Mouse (Mus musculus): ENCODE measurements around the gene Gpr62.
A peak's percentile ranks its signal among the peaks of the same experiment; 100 is the strongest.
"Not testable (repeated sequence)": the region's sequence is repeated elsewhere in the genome, so short reads cannot be mapped to it uniquely, and the experiment has no call there.

Gene Gpr62

DNA sequence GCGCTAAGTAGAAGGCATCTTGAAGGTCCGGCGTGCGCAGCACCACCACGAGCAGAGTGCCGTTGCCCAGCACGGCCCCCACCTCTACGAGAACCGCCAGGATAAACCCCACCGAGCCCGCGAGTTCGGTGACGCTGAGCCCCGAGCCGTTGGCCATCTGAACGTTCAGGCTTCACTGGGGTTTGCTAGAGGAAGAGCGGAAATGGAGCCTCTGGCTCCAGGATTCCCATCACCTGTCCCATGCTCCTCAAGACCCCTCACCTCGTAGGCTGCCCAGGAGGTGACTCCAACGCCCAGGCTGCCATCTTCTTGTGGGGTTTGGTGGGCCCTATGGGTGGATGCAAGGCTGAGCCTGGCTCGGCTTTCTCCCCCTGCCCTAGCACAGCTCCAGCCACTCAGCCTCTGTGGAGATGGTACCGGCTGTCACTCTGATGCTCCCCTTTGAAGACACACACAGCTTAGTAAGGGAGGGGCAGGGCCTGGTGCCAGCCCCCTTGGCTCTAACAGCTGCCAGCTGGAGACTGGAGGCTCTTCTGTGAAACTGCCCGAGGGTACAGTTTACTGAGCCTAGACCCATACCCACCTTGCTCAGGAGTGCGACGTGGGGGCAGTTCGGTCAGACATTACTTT, at the start of gene Gpr62:
Gene Gpr62, minus strand, starts transcription at position 368 of the 630 bp plus-strand sequence.
- peak; percentile 81 for DNase-seq

DNA sequence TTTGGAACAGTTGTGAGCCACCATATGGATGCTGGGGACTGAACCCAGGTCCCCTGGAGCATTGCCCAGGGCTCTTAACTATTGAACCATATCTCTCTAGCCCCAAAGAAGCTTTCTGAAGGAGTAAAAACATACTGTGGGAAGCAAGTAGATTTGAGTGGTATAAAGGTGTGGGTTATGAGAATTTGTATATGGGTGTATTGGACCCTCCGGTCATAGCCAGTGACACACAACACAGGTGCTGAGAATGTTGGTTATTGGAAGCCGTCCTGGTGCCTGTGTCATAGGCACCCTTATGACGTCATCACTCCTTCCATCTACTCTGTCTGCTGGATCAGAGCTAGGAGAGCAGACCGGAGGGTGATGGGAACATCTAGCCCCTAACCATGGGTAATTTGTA, 48.5 kb upstream of the Gpr62 start, which contains the start of gene Iqcf5:
Gene Iqcf5, plus strand, starts transcription at position 301 of the 400 bp plus-strand sequence.
- DNase-seq, result no peak

DNA sequence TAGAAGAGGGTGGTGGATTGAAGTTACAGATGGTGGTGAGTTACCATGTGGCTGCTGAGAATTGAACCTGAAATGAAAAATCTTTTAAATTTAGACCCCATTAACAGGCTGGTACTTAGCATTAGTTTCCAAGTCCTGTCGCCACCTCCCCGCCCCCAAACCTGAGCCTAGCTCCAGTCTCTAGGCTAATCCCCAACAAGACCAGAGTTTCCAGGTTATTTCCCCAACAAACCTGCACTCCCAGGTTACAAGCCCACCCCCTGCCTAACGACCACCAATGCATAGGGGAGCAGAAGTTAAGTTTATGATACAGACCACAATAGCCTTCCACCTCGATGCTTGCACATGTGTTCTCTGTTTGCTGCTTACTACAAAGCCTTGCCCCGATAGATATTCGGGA, 47.8 kb upstream of the Gpr62 start:
- DNase-seq, result no peak

DNA sequence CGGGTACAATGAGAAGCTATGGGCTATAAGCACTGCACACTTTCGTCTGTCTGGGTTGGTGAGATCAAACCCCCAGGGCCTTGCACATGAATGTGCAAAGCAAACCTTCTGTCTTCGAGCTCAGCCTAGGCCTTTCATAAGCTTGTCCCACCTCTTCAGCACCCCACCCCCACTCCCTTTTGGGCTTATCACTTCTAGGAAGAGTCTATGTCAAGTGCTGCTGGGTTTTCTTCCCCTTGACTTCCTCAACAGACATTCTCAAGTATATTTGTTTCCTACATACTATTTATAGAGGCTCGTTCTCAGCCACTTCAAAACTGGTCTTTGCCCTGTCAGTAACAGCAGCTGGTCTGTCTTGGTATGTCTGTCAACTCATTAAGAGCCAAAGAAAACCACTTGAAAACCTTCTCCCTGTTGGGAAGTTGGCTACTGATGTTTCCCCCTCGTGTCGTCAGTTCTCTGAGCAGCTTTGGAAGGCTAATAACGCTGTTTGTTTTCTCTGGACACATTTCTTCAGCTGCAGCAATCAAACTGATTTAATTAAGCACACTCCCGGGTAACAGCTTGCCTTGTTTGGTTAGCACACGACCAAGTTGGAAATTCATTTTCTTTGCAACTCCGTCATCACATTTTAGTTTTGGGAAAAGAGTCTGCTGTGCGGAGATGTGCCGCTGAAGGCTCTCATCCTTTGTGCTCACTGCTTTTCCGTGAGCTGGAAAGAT, 47.2 kb upstream of the Gpr62 start:
- DNase-seq, result no peak

DNA sequence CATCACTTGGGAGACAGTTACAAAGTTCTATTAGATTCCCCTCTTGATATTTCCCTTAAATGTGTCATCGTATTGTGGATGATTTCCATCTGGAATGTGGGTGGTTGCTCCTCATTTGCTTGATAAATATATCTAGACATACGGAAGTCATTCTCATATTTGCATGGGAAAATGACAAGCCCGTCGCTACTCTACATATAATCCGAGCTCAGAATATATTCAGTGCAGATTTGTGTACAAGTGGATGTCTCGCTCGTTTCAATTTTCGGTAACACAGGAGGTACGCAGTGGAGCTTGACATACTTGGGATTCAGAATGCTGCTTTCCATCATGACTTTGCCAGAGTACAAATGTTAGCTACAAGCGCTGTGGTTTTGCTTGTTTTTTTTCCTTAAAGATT, 43.6 kb upstream of the Gpr62 start:
- no peak for DNase-seq

DNA sequence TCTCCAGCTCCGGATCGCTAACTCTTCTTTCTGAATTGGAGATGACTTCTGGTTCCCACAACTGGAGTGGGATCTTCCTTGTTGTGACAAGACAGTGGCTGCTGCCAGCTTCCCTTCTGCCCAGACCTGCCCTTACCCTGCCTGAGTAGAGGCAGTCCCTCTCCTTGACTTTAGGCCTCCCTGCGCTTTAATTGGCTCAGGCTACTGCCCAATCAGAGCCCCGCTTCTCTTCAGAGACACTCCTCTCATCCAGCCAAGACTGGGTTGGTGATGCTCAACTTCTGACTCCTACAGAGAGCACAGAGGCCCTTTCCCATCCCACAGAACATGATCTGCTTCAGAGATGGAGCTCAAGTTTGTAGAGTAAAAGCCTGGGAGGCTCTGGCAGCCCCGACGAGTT, 38.5 kb upstream of the Gpr62 start:
- no peak for DNase-seq

DNA sequence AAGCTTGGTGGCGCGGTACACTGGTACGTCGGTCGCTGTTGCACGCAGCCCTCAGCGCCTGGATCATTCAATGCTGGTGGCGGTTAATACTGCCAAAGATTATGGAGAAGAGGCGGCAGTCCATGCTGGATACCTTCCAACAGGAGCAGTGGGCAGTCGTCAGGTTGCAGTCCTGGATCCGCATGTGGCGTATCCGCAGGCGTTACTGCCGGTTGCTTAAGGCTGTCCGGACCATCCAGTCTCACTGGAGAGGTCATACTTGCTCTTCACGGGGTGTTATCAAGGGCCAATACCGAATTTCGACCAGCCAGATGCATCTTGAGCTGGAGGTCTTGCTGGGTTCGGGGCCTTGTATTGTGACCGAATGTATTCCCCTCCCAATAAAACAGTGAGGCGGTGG, 36.1 kb upstream of the Gpr62 start:
- DNase-seq, result no peak

DNA sequence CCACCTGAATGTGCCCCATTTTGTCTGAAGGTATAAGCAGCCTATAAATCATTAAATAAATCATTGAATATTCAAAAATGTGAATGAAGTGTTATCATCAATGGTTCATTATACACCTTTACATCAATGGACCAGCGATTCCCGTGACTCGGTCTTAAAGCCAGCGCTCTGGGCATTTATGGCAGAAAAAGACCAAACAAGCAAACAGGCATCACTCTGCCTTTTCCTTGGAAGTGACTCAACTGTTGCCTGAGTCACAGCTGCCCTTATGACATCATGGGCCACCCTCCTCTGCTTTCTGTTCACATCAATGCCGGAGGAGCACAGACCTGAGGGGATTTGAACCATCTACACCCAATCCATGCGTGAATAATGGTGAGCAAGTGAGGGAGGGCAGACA, 33.9 kb upstream of the Gpr62 start, which contains the start of gene Iqcf1:
Gene Iqcf1, plus strand, starts transcription at position 301 of the 400 bp plus-strand sequence.
- no peak for DNase-seq

DNA sequence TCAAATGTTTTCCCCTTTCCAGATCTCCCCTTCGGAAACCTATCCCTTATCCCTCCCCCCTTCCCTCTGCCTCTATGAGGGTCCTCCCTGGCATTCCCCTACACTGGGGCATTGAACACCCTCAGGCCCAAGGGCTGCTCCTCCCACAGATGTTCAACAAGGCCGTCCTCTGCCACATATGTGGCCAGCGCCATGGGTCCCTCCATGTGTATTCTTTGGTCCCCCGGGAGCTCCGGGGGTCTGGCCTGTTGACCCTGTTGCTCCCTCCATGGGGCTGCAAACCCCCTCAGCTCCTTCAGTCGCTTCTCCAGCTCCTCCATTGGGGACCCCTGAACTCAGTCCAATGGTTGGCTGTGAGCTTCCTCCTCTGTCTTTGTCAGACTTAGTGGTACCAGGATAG, 21.9 kb upstream of the Gpr62 start:
- DNase-seq, result not testable (repeated sequence)

DNA sequence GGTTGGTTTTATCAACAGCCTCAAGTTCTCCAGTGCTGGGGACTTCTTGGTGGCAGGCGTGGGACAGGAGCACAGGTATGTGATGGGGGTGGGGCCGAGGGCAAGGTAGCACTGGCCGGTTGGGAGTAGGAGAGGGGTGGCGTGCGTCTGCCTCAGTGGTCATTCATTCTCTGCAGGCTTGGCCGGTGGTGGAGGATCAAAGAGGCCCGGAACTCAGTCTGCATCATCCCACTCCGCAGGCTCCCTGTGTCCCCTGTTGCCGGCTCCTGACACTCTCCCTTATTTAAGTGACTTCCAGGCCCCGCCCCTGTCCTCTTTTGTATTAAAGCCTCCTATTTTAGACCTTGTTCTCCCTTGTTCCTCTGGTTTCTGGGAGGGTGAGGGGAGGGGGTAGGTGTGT, 19.3 kb upstream of the Gpr62 start:
- DNase-seq, result no peak

DNA sequence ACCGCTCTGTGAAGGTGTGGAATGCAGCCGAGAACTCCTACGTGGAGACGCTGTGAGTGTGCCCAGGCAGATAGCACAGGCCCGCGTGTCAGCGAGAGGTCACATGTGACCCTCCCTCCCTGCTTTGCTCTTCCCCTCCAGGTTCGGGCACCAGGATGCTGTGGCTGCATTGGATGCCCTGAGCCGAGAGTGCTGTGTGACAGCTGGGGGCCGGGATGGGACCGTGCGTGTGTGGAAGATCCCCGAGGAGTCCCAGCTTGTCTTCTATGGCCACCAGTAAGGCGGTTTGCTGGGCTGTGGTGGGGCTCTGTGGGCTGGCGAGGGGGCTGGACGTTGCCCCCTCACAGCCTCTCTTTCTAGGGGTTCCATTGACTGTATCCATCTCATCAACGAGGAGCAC, 17.9 kb upstream of the Gpr62 start:
- DNase-seq, result no peak

DNA sequence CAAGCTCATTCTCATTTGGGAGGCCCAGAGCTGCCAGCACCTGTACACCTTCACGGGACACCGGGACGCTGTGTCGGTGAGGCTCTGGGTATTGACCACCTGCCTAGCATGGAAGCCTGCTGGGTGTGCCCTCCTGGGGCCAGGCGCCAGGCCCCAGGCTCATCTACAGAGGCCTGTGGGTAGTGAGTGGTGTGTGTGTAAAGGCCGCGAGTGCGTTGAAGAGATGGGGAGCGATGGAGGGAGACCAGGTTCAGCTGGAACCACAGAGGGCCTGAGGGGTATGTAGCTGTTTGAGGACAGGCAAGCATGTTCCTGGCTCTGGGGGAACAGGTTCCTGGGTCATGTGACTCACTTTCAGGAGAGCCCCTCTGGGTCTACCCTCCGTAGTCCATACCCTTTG, 17.4 kb upstream of the Gpr62 start:
- DNase-seq, result no peak

DNA sequence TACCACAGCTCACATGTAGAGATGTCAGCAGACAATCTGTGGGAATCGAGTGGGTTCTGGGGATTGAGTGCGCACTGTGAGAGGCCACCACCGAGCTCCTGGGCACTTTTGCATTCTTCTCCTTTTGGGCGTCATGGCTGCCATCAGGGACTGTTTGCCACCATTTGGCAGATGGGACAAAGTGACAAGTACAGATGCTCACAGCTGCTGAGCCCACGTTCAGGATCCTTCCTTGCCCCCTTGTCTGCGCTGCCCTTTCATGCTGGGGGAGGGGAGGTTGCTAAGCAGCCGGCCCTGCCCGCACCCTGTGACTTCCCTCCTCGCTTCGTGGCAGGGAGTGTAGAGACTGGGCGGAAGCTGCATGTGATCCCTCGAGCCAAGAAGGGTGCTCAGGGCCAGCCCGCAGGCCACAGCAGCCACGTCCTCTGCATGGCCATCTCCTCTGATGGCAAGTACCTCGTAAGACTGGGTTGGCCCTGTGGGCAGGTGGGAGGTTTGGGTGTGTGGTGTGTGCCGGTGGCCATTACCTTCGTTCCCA, 16.9 kb upstream of the Gpr62 start:
- no peak for DNase-seq

DNA sequence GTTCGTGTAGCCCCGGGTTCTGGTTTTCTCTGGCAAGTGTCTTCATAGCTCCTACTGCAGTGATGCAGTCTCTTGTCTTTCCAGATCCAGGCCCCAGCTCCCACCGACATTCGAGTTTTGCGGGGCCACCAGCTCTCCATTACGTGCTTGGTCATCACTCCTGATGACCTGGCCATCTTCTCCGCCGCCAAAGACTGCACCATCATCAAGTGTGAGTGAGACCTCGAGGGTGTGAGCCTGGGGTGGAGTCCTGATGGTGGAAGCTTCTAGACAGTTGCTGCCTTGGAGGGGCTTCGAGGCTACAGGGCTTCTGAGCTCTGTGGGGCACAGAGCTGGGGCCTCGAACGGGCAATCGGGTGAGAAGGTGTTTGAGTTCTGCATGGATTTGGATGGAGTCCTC, 15.9 kb upstream of the Gpr62 start:
- no peak for DNase-seq

DNA sequence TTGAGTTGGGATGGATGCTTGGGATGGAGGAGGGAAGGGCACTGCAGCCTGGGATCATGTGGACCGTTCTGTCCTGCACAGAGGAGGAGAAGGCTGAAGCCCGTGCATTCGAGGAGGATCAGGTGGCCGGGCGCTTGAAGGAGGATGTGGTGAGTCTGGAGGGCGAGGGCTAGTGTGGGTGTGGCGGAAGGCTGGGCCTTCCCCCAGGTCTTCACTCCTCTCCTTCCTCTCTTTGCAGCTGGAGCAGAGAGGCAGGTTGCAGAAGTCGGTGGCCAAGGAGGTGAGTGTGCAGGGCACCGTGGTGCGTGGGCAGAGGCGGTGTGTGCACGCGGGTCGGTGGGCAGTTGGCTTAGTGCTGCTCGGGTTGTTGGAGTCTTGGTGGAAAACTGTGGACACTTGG, 15.3 kb upstream of the Gpr62 start:
- no peak for DNase-seq

DNA sequence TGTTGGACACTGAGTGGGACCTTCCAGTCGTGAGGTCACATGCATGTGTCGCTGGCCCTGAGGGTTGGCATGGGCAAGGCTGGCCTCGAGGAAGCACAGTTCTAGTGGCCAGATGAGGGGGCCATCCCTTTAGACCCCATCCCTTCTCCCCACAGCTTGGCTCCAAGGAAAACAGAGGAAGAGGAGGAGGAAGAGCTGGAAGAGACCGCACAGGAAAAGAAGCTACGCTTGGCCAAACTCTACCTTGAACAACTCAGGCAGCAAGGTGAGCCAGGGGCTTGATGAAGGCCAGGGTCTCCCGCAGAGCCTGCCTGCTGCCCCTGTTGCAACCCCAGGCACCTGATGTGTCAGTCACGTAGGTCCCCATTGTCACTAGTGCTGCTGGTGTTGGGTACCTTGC, 14.8 kb upstream of the Gpr62 start:
- DNase-seq, result no peak

DNA sequence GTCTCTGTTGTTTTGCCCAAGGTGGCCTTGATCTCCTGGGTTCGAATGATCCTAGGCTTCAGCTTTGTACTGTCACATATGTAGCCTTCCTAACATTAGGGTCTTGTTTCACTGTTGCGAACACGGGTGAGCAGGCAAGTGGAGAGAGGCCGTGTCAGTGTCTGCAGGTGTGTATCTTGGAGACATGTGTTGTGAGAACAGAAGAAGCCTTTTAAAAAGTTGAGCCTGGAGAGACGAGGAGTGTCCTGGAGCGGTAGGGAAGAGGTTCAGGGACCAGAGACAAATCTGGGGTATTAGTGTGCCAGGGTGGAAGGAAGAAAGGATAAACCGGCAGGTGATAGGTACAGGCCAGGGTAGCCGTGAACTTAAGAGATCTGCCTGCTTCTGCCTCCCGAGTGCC, 12.4 kb upstream of the Gpr62 start:
- DNase-seq, result peak; percentile 7

DNA sequence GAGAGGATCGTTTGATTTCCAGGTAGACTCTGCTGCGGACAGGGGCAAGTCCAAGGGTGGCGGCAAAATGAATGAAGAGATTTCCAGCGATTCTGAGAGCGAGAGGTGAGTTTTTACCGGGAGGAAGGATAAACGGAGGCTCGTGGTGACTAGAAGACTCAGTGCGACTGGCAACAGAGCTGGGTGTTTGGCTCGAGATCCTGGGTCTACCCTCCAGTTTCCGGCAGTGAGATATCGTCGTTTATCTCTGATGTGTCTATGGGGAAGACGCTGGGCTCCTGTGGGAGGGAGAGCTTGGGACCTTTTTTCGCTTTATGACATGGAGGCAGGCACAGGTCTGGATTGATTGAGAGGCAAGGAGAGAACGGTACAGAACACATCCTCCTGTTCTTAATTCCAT, 11.9 kb upstream of the Gpr62 start:
- DNase-seq, result no peak

DNA sequence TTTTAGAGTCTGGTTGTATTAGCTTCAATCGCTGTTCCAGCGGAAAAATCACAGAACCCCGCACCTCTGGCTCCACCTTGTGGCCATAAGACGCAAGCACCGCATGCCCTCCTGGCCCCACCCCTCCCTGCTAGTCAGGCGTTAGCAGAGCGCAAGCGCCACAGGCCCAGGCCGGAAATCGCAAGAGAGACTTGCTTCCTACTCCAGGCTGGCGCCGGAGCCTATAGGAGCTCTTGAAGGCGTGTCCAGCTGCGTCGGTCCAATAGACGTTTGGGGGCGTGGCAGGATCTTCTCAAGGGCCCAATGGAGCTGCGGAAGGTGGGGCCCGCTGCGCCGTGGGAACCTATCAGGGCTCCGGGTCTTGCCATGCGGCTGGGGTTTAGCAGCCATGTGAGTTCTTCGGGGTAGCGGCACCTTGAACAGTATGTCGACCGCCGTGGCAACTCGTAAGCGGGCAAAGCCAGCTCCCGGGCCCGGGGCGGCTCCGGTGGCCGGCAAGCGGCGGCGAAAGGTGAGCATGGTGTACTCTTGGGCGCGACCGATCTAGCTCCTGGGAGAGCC, 11.3 kb upstream of the Gpr62 start, which contains the start of gene Parp3:
Gene Parp3, minus strand, starts transcription at position 26 of the 561 bp plus-strand sequence.
- DNase-seq, result peak; percentile 99

DNA sequence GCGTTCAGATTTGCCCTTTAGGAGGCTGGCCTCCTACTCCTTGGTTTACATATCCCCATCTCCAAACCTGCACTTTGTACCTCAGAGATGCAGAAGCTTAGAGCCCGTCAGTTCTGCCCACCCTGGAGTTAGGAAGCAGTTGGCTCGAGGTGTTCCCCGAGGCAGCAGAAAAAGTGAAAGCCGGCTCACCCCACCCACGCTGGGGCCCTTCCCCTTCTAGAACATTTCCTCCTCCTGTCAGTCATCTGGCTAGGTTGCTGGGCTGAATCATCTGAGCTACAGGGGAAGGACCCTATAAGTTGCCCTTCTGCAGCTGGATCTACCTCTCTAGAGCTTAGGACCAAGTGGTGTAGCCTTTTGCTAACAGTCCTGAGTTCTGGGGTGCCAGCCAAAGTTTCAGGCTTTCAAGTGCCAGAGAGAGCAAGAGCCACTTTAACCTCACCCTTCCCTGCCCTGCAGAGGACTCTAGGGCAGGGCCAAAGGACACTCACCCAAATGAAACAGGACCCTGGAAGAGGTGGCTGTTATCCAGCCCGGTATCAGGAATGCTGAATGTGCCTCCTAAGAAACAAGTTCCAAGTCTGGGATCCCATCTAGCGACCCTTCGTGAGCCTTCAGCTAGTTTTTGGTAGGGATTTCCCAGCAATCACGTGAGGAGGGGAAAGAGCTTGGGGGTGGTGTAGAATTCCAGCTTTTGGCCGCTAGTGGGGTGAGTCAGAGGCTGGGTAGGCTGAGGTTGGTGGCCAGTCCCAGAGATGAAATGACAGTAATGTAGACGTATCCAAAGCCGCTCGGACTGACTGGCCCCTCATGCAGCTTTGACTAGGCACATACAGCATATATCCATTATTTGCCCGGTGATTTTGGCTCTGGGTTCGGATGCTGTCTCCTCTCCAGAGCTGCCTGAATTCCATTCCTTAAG, 10.5 kb upstream of the Gpr62 start:
- DNase-seq, result peak; percentile 52

DNA sequence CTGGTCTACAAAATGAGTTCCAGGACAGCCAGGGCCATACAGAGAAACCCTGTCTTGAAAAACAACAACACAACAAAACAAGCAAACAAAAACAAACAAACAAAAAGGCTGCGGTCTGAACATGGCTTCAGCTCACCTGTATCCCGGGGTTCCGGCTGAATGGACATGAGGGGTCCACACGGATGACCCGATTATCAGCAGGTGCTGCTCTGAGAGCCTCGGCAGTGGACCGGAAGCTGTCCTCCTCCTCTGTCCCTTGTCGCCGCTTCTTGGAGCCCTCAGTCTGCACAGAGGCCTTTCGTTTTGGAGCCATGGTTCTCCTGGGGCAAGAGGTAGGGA, 9.9 kb upstream of the Gpr62 start, which contains the start of gene Rrp9:
Gene Rrp9, plus strand, starts transcription at position 301 of the 339 bp plus-strand sequence.
- no peak for DNase-seq

DNA sequence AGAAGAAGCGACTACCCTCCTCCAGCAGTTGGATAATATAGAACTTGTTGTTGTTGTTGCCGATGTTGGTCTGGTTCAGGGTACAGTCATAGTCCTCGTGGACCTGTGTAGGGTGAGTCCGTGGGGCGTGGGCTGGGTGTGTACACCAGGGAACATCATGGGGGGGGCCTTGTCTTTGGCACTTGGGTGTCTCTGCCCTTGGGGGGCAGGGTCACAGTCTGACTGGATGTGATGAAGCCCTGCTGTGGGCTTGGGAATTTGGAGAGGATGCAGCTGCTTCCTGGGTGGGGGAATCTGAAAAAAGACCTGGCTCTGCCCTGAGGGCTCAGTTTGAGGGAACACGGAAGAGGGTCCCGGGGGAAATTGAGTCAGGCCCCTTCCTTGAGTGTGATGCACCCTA, 9.3 kb upstream of the Gpr62 start:
- peak; percentile 40 for DNase-seq

DNA sequence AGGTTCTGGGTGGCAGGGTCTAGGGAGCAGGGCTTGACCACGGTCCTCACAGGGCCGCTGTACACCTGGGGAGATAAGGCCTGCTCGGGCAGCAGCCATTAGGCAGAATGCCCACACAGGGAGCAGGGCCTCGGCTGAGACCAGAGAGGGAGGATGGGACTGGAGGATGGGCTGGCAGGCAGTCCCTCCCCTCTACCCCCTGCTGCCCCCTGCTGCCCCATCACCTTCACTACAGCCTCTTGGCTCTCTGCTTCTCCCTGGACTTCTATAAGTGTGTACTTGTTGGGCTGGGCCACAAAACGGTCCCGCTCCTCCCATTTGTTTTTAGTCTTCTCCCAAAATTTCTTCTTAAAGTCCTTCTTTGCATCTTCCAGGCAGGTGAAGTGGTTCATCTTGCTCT, 8.7 kb upstream of the Gpr62 start:
- DNase-seq, result peak; percentile 79

All from cerebellum, adult 8-10 months (tissue).